Mouse (Mus musculus) ES-E14 (cell line): ENCODE results near the gene Atf7ip. TPM values are rescaled to one million over a fixed set of nuclear protein-coding genes. Genes with fewer than 3 reads are reported as not detected.

Experiments used
- DNase-seq: peaks from one replicate; pipeline ENCODE4 v3.0.0-alpha.2; 2013; ENCODE audit warnings: low read depth, low spot score
- H3K27ac ChIP-seq: 2 replicates; pipeline ENCODE4 v1.5.1; 2012; ENCODE audit warnings: low read depth, mild to moderate bottlenecking, low read length, moderate library complexity, mixed read lengths; ENCODE audit not compliant: poor library complexity, insufficient read depth, severe bottlenecking
- H3K36me3 ChIP-seq: 2 replicates; pipeline ENCODE4 v1.6.1; 2012; ENCODE audit warnings: mild to moderate bottlenecking, low read length, moderate library complexity, mixed read lengths; ENCODE audit not compliant: control insufficient read depth, poor library complexity, insufficient read depth, severe bottlenecking
- H3K4me1 ChIP-seq, 2 experiments: fragments of 150-350 bp in 1 of 2; sonication (generic) in 1 of 2; 2 replicates each; pipeline ENCODE4 v1.6.1; 2012; ENCODE audit warnings: low read length in 2 of 2, mild to moderate bottlenecking in 1 of 2, mixed read lengths in 1 of 2; ENCODE audit not compliant: control insufficient read depth in 2 of 2, insufficient read depth in 2 of 2, poor library complexity in 1 of 2
- H3K4me3 ChIP-seq, 2 experiments: fragments of 150-350 bp in 1 of 2; sonication (generic) in 1 of 2; 2 replicates each; pipeline ENCODE4 v1.5.1; 2012; ENCODE audit warnings: low read length in 2 of 2, low read depth in 1 of 2, mild to moderate bottlenecking in 1 of 2, mixed read lengths in 1 of 2; ENCODE audit not compliant: insufficient read depth in 1 of 2, poor library complexity in 1 of 2, severe bottlenecking in 1 of 2
- H3K9ac ChIP-seq: 2 replicates; pipeline ENCODE4 v1.6.1; 2012; ENCODE audit warnings: low read depth, mild to moderate bottlenecking, low read length, mixed read lengths; ENCODE audit not compliant: poor library complexity, insufficient read depth, severe bottlenecking
- H3K9me3 ChIP-seq: fragments of 150-350 bp; sonication (generic); 2 replicates; pipeline ENCODE4 v1.6.1; 2012; ENCODE audit warnings: low read depth, mild to moderate bottlenecking, low read length; ENCODE audit not compliant: control insufficient read depth, insufficient read depth
- CHD2 ChIP-seq: IDR thresholded peaks from 2 replicates; pipeline ENCODE4 v1.6.1; 2014; ENCODE audit warnings: mild to moderate bottlenecking, low read depth, low read length, inconsistent platforms
- HCFC1 ChIP-seq: IDR thresholded peaks from 2 replicates; pipeline ENCODE4 v1.6.1; 2012; ENCODE audit warnings: low read length, inconsistent platforms, borderline replicate concordance; ENCODE audit not compliant: insufficient read depth
- MAFK ChIP-seq: IDR thresholded peaks from 2 replicates; pipeline ENCODE4 v1.6.1; 2014; ENCODE audit warnings: mild to moderate bottlenecking, low read depth, low read length, inconsistent platforms; ENCODE audit not compliant: insufficient read depth
- ZC3H11A ChIP-seq: IDR thresholded peaks from 2 replicates; pipeline ENCODE4 v1.6.1; 2012; ENCODE audit warnings: low read depth, mild to moderate bottlenecking, inconsistent platforms, low read length, borderline replicate concordance
- ZNF384 ChIP-seq: IDR thresholded peaks from 2 replicates; pipeline ENCODE4 v1.6.1; 2012; ENCODE audit warnings: low read depth, low read length, inconsistent platforms
- in situ Hi-C, 2 experiments: fragments of 600-800 bp; cut with MboI; formaldehyde crosslinking; loops; one replicate each; pipeline ENCODE4 v1.15.1; 2025; ENCODE audit warnings: low sequenced_read_pairs in 2 of 2, inconsistent platforms in 1 of 2; ENCODE audit not compliant: unreplicated experiment in 2 of 2
- total RNA-seq: library from RNA; depleted of rRNA; stranded (reverse); fragments of 300-350 nt; gene quantifications from 2 replicates; pipeline ENCODE4 v1.2.3, GENCODE M21; 2012

Gene Atf7ip
- total RNA-seq, 1 experiment, result 26.8 TPM

- no peak for DNase-seq
- no peaks in the 10 kb centered on the region for H3K9me3 ChIP-seq
- no peak for TF ChIP-seq ZC3H11A
- no peak for TF ChIP-seq HCFC1
- no peak for TF ChIP-seq ZNF384
- TF ChIP-seq MAFK, result no peak
- TF ChIP-seq CHD2, result no peak
- H3K36me3 ChIP-seq, result no peaks in the 10 kb centered on the region
- H3K27ac ChIP-seq, result no peak overlapping the region
- peak overlapping the region in 1 of 2 experiments; percentile 44; a peak in 2 of 4 replicates for H3K4me3 ChIP-seq
- H3K4me1 ChIP-seq, result peaks cover 3 to 20% of the 10 kb centered on the region in 2 experiments
- no peak overlapping the region for H3K9ac ChIP-seq
- in situ Hi-C loops, result loop anchor here in 1 of 2 experiments (10.0 kb wide), 1 partner anchor 121 kb away; no protein-coding TSS in a partner anchor
These were observed 39.4 kb downstream of the Atf7ip start for GRCm38 (mm10) chr6:136545284-136545870.

- H3K36me3 ChIP-seq, result no peaks in the 10 kb centered on the region
- no peaks in the 10 kb centered on the region for H3K9me3 ChIP-seq
- in situ Hi-C loops, result loop anchor here in 1 of 2 experiments (10.0 kb wide), 1 partner anchor 121 kb away; no protein-coding TSS in a partner anchor
- TF ChIP-seq MAFK (no peak), ZNF384 (no peak), HCFC1 (no peak), CHD2 (no peak), ZC3H11A (no peak)
- no peak overlapping the region for H3K9ac ChIP-seq
- no peak overlapping the region for H3K27ac ChIP-seq
- H3K4me3 ChIP-seq, result no peak overlapping the region
- DNase-seq, result no peak
- peaks cover 5 to 21% of the 10 kb centered on the region in 2 experiments for H3K4me1 ChIP-seq
These were observed 40.3 kb downstream of the Atf7ip start for GRCm38 (mm10) chr6:136546286-136546685.

GRCm38 (mm10) chr6:136546987-136547386, 41.0 kb downstream of the Atf7ip start:
- Histone ChIP-seq H3K36me3 (no peaks in the 10 kb centered on the region), H3K4me1 (peaks cover 2 to 21% of the 10 kb centered on the region in 2 experiments; a peak in 3 of 4 replicates), H3K9me3 (no peaks in the 10 kb centered on the region), H3K4me3 (no peak overlapping the region), H3K9ac (no peak overlapping the region), H3K27ac (no peak overlapping the region)
- in situ Hi-C loops, result loop anchor here in 1 of 2 experiments (10.0 kb wide), 1 partner anchor 122 kb away; no protein-coding TSS in a partner anchor
- no peak for DNase-seq
- TF ChIP-seq MAFK (no peak), ZNF384 (no peak), HCFC1 (no peak), CHD2 (no peak), ZC3H11A (no peak)

GRCm38 (mm10) chr6:136548041-136548770, 42.2 kb downstream of the Atf7ip start:
- in situ Hi-C loops, result loop anchor here in 1 of 2 experiments (10.0 kb wide), 1 partner anchor 123 kb away; no protein-coding TSS in a partner anchor
- DNase-seq, result no peak
- no peak overlapping the region for H3K9ac ChIP-seq
- no peaks in the 10 kb centered on the region for H3K9me3 ChIP-seq
- TF ChIP-seq ZNF384 (no peak), ZC3H11A (no peak), CHD2 (no peak), HCFC1 (no peak), MAFK (no peak)
- no peak overlapping the region for H3K27ac ChIP-seq
- H3K4me3 ChIP-seq, result no peak overlapping the region
- no peaks in the 10 kb centered on the region for H3K36me3 ChIP-seq
- peaks cover 2 to 19% of the 10 kb centered on the region in 2 experiments; a peak in 3 of 4 replicates for H3K4me1 ChIP-seq
